Mouse (Mus musculus) erythroblast, embryonic 14.5 days (primary cell): ENCODE measurements around the gene Ppm1h. TPM values are rescaled to one million over a fixed set of nuclear protein-coding genes. Genes with fewer than 3 reads are reported as not detected.

Experiments
- H3K27me3 ChIP-seq: 2 replicates; pipeline ENCODE4 v1.6.1; 2012; ENCODE audit warnings: inconsistent platforms; ENCODE audit not compliant: control insufficient read depth
- H3K36me3 ChIP-seq: 2 replicates; pipeline ENCODE4 v1.6.1; 2012; ENCODE audit warnings: mild to moderate bottlenecking, inconsistent platforms; ENCODE audit not compliant: control insufficient read depth
- H3K4me1 ChIP-seq: 2 replicates; pipeline ENCODE4 v1.6.1; 2012; ENCODE audit warnings: inconsistent platforms; ENCODE audit not compliant: control insufficient read depth
- H3K4me3 ChIP-seq: replicated peaks from 2 replicates; pipeline ENCODE3; 2012; ENCODE audit warnings: moderate library complexity, mild to moderate bottlenecking, inconsistent platforms
- H3K9me3 ChIP-seq: 2 replicates; pipeline ENCODE4 v1.6.1; 2012; ENCODE audit warnings: low read length, inconsistent platforms, mixed read lengths; ENCODE audit not compliant: control insufficient read depth
- GATA1 ChIP-seq: IDR thresholded peaks from 2 replicates; pipeline ENCODE4 v1.6.1; 2012; ENCODE audit warnings: low read length, inconsistent platforms, mixed read lengths
- TAL1 ChIP-seq: IDR thresholded peaks from 3 replicates; pipeline ENCODE4 v1.6.1; 2012; ENCODE audit warnings: low read length, inconsistent platforms, mixed read lengths
- polyA plus RNA-seq: library from polyadenylated mRNA; stranded (reverse); fragments of >175 nt; gene quantifications from 2 replicates; pipeline ENCODE4 v1.2.3, GENCODE M21; 2012

The Ppm1h gene
- polyA plus RNA-seq, 1 experiment: not detected

DNA sequence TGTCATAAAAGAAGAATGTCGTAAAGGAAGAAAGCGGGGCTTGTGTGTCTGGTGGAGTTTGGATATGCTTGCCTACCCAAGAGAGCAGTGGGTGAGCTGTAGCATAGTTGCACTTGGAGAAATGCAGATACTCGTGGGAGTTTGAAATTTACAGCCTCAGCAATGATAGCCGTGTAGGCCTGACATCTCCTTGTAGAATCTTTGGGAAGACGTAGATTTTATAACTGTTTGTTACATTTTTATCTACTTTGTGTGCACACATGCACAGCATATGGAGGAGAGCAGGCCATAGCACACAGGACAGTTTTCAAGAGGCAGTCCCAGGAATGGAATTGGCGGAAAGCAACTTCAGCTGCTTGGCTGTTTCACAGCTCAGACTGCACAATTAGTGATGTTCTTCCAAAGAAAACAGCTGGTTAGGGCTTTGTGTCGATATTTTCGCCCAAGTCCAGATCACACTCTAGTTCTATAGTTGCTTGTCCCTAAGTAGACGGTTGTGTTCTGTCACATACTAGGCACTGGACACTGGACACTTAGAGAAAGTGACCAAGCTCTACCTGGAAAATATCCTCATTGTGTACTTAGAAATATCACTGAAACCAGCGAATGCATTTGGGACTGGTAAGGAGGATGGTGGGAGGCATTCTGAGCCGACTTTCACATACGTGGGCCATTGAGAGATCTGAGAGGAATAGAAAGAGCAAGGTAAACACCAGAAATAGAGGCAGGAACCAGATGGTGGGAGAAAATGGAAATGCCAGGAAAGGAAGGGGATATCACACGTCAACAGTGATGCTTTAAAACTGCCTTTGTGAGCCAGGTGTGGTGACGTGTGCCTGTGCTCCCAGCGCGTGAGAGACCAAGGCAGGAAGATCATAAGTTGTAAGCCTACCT, 173.0 kb downstream of the Ppm1h start:
- TF ChIP-seq TAL1 (no peak), GATA1 (no peak)
- H3K36me3 ChIP-seq: no peaks in the 10 kb centered on the region

DNA sequence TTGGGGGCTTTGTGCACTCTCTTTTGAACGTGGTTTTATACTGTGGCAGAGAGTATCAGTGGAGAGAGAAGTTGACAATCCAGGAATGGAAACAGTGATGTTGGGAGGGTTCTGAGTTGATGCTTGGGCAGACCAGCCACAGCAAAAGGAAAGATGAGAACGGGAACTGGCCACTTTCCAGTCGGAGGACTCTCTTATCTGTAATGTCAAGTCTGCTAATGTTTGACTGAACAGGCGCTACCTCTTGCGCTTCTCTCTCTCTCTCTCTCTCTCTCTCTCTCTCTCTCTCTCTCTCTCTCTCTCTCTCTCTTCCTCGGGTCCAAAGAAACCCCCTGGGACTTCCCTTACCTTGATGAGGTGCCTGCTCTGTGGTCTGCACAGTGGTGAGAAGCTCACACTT, 176.0 kb downstream of the Ppm1h start:
- H3K4me3 ChIP-seq: no peak overlapping the region

More for the DNA sequence above, 173.0 kb downstream of the Ppm1h start:
- Histone ChIP-seq H3K9me3 (no peaks in the 10 kb centered on the region), H3K4me3 (no peak overlapping the region), H3K4me1 (no peaks in the 10 kb centered on the region), H3K27me3 (no peaks in the 10 kb centered on the region)

DNA sequence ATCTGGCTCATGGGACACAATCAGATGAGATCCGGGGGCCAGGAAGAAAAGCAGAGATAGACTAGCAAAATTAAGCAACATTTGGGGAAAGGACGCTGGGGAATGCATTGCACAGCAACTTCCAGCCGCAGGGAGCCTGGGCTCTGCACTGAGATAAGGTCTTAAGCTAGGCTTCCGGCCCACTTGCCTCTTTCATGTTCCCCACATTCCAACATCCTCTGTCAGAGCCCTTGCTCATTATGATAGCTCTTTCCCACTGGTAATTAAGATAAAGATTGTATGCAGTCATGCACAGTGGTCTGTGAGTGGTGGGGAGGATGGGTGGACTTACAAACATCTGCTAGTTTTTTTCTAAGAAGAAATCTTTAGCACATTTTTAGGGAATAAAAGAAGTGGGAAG, 176.6 kb downstream of the Ppm1h start:
- no peaks in the 10 kb centered on the region for H3K36me3 ChIP-seq
- H3K4me3 ChIP-seq: no peak overlapping the region
- no peak for TF ChIP-seq TAL1
- no peak for TF ChIP-seq GATA1
- H3K9me3 ChIP-seq: no peaks in the 10 kb centered on the region
- H3K27me3 ChIP-seq: no peaks in the 10 kb centered on the region
- H3K4me1 ChIP-seq: no peaks in the 10 kb centered on the region

More for the DNA sequence above, 176.0 kb downstream of the Ppm1h start:
- no peaks in the 10 kb centered on the region for H3K9me3 ChIP-seq
- TF ChIP-seq GATA1: no peak
- no peak for TF ChIP-seq TAL1
- no peaks in the 10 kb centered on the region for H3K27me3 ChIP-seq
- no peaks in the 10 kb centered on the region for H3K36me3 ChIP-seq
- no peaks in the 10 kb centered on the region for H3K4me1 ChIP-seq

DNA sequence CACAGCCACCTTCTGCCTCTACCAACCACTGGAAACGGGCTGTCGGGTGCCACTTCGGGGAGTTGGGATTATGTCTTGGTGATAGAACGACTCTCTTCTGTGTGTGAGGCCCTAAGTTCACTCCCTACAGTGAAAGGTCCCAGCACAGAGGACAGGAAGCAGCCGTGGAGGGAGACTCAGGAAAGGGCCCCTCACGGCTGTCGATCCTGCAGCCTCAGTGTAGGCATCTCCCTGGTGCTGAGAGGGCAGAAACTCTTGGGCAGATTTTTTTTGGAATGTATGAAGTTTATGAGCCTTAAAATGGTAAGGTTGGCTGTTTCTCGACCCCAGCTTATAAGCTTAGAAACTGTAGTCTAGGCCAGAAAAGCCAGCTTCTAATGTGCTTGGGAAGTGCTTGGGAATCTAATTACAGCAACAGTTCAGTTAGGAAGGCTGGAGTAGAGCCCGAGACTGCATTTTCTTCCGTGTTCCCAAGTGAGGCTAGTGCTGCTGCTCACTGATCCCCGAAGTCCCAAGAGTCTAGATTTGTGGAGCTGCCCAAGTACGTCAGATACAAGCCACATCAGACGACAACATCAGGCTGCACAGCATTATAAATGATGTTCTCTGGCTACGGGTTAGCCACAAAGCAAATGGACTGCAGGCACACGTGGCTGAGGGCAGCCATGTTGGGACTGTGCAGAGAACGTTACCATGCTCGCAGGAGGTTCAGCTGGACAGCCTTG, 177.6 kb downstream of the Ppm1h start:
- TF ChIP-seq TAL1: no peak
- no peak for TF ChIP-seq GATA1
- H3K9me3 ChIP-seq: no peaks in the 10 kb centered on the region
- no peak overlapping the region for H3K4me3 ChIP-seq
- H3K27me3 ChIP-seq: no peaks in the 10 kb centered on the region
- H3K36me3 ChIP-seq: no peaks in the 10 kb centered on the region
- H3K4me1 ChIP-seq: no peaks in the 10 kb centered on the region

DNA sequence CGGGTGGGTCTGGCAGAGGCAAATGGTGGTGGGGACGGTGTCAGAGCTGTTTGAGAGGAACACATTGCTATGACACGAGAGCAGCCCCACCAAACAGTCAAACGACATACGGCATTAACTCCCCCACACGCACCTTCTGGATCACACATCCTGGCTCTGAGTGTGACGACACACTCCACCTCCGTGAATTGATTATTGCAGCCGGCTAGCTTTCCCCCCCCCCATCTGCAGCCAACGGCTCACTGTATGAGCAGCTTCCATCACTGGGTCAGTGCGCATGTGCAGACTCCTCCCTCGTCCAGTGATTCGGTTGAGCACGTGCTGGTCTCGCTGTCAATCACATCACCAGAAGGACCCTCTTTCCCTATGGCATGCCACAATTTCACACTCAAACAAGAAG, 178.6 kb downstream of the Ppm1h start:
- Histone ChIP-seq H3K9me3 (no peaks in the 10 kb centered on the region), H3K27me3 (no peaks in the 10 kb centered on the region), H3K36me3 (no peaks in the 10 kb centered on the region), H3K4me1 (no peaks in the 10 kb centered on the region), H3K4me3 (no peak overlapping the region)
- TF ChIP-seq TAL1: no peak
- no peak for TF ChIP-seq GATA1

DNA sequence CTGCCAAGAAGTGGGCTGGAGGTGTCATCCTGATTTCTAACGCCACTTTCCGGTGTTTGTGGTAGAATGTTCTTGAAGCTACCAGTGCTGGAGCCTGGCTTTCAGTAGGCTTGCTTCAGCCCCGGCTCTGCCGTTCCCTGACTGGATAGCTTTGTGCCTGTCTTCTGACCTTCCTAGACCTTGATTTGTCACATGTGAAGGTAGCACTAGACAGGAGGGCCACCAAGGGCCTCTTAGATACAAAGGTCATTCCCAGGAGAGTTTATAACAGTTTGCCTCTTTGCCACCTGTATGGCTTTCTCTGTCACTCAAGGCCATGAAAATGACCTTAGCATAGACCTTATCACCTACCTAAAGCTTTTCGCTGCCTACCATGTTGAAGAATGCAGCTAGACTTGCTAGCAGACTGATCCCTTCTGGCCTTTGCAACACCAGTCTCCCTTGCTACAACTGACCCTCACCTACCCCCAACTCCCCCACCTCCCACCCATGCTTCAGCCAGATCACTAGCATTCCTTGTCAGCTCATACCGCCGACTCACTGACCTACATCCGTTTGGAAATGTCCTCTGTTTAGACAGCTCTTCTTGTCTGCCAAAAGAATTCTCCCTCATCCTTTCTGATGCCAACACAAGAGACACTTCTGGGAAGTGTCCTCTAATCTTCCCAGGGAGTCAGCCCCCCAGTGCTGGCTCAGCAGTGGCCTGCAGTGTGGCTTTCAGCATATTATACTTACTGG, 180.5 kb downstream of the Ppm1h start:
- TF ChIP-seq TAL1: no peak
- no peak for TF ChIP-seq GATA1
- no peaks in the 10 kb centered on the region for H3K36me3 ChIP-seq
- H3K4me1 ChIP-seq: no peaks in the 10 kb centered on the region
- H3K4me3 ChIP-seq: no peak overlapping the region
- no peaks in the 10 kb centered on the region for H3K27me3 ChIP-seq
- H3K9me3 ChIP-seq: no peaks in the 10 kb centered on the region

DNA sequence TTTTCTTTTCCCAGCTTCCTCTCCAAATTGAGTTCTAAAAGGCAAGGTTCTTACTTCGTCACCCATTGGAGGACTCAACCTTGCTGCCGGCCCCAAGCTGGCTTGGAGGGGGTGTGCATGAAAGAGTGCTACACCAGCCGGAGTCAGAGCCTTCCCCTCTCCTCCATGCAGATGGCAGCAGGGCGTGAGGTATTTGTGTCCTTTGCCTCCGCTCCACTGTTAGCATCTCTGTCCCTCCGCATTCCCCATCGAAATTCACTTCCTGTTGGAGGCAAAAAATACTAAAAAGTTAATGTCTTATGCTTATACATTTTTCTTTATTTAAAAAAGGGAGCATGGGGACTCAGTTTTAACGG, 181.1 kb downstream of the Ppm1h start:
- H3K36me3 ChIP-seq: no peaks in the 10 kb centered on the region
- no peaks in the 10 kb centered on the region for H3K27me3 ChIP-seq
- no peaks in the 10 kb centered on the region for H3K9me3 ChIP-seq
- TF ChIP-seq TAL1 (no peak), GATA1 (no peak)
- no peak overlapping the region for H3K4me3 ChIP-seq
- H3K4me1 ChIP-seq: no peaks in the 10 kb centered on the region

DNA sequence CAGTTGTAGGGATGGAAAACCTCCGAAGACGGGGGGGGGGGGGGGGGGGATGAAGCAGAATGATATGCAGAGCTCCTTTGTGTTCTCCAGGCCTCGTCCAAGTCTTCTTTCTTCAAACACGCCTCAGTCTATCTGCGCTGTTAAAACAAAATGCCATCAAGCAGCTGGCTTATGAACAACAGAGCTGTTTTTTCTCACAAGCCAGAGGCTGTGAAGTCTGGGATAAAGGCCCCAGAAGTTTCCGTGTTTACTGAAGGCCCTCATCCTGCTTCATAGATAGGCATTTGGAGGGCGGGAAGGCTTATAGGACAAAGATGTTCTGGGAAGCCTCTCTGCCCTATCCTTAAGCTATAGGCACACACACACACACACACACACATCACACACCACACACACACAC, 181.5 kb downstream of the Ppm1h start:
- Histone ChIP-seq H3K27me3 (no peaks in the 10 kb centered on the region), H3K36me3 (no peaks in the 10 kb centered on the region), H3K9me3 (no peaks in the 10 kb centered on the region), H3K4me3 (no peak overlapping the region), H3K4me1 (no peaks in the 10 kb centered on the region)
- no peak for TF ChIP-seq GATA1
- TF ChIP-seq TAL1: no peak
